Mouse (Mus musculus): ENCODE measurements at regions not wholly inside any gene's neighbourhood (a gene's known extent, or its start where the extent isn't known, plus 50 kb on each side); places are given as distances from the start of the nearest gene placed in this dataset.

- no peak for TF ChIP-seq CTCF (IDR thresholded peaks at IDR 0.05; ENCODE audit: low read depth)
- no peak for TF ChIP-seq EP300 (IDR thresholded peaks at IDR 0.05; ENCODE audit: low read depth)
Measured at GRCm38 (mm10) chr3:51089036-51089669, 135.1 kb upstream of the Noct start.

All from liver, embryonic 14.5 days (tissue).